Mouse (Mus musculus): ENCODE data around the gene Shisa4.

The Shisa4 gene

DNA sequence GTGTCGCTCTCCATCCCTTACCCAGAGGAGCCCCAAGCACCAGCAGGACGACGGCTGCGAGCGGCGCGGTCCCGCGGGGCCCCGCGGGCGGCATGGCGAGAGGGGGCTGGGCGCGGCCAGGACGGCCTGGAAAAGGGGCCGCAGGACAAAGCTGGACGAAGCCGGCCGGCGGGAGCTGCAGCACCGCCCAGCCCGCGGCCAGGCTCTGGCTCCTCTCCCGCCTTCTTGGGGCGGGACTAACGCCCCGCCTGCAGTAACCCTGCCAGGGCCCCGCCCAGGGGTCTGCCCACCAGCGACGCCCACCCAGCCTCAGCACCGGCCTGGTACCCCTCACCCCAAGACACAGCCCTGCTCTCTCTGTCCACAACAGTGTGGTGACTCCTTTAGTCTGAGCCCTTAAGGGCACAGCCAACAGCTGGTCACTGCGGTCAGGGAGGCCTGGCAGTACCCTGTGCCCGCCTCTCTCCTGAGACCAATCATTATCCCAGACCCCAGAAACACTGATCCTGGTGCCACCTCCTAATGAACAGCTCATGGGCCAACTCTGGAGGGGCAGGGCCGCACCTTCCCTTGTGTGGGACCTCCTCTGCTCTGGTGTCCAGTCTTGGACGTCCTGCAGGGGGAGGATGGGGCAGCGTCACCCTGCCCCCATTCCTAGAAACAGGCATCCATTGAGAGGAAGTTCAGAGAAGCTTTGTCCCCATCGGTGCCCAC lies at the start of gene Shisa4:
TSS of gene Shisa4 (minus strand) at position 370 of the 714 bp plus-strand sequence.
- TF ChIP-seq GATA4 (IDR thresholded peaks at IDR 0.05; ENCODE audit: insufficient replicate concordance, low read length), result no peak

DNA sequence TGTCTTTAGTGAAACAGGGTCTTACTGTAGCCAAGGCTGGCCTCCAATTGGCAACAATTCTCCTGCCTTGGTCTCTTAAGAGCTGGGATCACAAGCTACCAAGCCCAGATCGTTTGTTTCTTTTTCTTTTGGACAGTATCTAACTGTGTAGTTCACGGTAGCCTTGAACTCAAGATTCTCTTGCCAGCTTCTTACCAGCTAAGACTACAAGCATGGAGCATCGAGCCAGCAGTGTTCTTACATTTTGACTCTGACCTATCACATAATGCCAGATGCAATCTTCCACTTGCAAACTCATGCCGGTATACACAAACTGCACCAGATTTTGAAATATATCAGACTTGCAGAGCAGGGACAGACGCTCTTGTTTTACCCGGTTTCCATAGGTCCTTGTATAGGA lies 47.7 kb upstream of the Shisa4 start:
- no peak for TF ChIP-seq GATA4 (IDR thresholded peaks at IDR 0.05; ENCODE audit: insufficient replicate concordance, low read length)

DNA sequence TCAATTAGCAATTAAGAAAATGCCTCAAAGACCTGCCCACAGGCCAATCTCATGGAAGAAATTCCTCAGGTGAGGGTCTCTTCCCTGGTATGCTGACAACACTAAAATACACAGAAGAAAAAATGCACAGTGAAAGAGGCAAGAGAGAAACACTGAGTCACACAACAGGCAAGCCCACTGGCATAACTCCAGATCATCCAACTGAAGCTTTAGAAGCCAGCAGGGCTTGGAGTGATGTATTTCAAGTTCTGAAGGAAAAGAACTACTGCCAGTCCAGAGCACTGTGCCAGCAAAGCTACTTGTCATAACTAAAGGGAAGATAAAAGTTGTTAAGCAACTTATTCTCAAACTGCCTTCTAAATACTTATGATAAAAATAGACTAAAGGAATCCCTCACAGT lies 39.0 kb upstream of the Shisa4 start:
- TF ChIP-seq GATA4 (IDR thresholded peaks at IDR 0.05; ENCODE audit: insufficient replicate concordance, low read length), result no peak

DNA sequence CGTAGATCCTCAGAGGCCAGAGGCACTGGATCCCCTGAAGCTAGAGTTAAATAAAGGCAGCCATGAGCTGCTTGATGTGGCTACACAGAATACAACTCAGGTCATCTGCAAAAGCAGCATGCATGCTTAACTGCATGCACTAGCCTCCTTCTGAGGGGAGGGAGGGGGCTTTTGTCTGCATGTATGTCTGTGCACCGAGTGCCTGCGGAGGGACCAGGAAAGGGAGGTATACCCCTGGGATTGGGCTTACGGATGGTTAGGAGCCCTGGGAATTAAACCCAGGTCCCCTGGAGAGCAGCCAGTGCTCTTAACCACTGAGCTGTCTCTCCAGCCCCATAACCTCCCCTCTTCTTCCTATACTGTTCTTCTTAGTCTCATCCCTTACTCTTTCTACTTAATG lies 37.1 kb upstream of the Shisa4 start:
- TF ChIP-seq GATA4 (IDR thresholded peaks at IDR 0.05; ENCODE audit: insufficient replicate concordance, low read length), result no peak

DNA sequence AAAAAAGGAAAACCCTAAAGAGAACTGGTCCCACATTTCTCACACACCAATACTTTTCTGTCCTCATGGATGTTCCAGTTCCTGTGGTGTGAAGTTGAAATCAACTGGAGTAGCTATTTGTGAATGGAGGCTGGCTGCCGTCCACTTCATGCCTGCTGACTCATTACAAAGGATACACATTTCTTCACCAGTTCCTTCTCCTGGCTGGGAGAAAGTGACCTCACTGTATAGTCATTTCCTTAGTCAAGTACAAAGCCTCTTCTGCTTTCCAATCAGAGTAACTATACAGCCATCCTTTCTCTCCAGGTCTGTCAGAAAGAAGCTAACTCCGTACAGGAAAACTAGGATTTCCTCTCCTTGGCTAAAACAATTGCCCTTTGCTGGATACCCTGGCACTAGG lies 35.9 kb upstream of the Shisa4 start:
- TF ChIP-seq GATA4 (IDR thresholded peaks at IDR 0.05; ENCODE audit: insufficient replicate concordance, low read length), result no peak

DNA sequence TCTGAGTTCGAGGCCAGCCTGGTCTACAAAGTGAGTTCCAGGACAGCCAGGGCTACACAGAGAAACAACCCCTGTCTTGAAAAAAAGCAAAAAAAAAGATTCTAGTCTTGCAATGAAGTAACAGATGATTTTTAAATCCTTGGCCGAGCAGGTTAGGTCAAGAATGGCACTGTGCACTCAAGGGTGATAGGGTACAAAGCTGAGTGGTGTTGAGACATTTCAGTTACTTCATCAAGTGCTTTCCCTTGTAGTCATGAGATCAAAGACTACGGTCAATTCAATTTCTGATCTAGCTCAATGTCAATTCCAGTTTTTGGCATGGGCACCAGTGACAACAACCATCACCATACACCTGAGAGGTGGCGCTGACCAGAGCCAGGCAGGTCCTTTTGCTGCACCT lies 33.9 kb upstream of the Shisa4 start:
- TF ChIP-seq GATA4 (IDR thresholded peaks at IDR 0.05; ENCODE audit: insufficient replicate concordance, low read length), result no peak

DNA sequence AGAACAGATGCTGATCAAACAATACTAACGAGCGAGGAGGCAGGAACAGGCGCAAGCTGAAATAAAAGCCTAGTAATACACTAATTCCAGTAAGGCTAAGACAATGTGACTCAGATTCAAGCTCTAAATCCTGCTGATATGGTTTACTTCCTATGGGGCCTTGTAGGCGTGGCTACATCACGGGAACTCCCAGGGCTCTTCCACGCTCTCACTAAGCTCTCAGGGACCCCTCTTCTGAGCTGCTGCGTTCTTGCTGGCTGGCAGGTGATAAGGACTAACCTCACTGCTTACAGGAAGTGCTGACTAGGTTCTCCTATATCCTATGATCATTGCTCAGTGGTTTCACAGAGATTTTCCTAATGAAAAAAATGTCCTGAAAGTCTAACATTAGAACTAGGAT lies 30.3 kb upstream of the Shisa4 start:
- TF ChIP-seq GATA4 (IDR thresholded peaks at IDR 0.05; ENCODE audit: insufficient replicate concordance, low read length), result 0 out of 2 replicates have a peak, but pooled peaks have one; percentile 36

DNA sequence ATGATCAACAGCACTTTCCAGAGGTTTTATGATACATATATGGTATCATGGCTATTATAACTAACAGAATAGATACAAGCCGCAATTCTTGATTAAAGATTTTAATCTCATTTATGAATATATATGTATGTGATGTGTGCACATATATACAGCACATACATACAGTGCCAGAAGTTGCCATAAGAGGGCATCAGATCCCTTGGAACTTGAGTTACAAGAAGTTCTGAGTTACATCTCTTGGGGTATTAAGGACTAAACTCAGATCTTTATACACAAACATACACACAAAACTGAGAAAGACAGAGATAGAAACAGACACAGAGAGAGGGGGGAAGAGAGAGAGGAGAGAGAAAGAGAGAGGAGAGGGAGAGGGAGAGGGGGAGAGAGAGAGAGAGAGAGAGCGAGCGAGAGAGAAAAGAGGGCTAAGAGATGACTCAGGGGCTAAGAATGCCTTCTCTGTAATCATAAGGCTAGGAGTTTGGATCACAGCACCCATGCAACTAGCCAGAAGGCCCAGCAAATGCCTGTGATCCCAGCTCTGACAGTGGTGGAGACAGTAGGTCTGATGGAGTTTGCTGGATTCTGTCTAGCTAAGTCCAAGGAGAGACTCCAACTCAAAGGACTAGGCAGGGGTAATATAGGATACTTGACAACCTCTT lies 26.5 kb upstream of the Shisa4 start:
- TF ChIP-seq GATA4 (IDR thresholded peaks at IDR 0.05; ENCODE audit: insufficient replicate concordance, low read length), result no peak

DNA sequence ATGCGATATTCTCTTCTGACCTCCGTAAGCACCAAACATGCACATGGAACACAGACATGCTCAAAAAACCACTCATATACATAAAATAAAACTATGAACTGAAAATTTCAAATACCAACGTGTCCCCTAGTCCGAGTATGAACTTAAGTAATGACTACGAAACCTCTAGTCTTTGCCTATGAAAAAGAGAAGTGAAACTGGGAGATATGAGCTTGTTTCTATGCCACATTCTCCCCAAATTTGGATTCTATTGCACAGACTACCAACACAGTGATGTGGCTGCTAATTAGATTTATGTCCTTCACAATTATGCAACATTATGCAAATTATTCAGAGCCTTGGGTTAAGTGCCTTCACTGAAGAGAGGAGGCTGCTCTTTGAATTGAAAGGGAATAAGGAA lies 24.4 kb upstream of the Shisa4 start:
- TF ChIP-seq GATA4 (IDR thresholded peaks at IDR 0.05; ENCODE audit: insufficient replicate concordance, low read length), result no peak

DNA sequence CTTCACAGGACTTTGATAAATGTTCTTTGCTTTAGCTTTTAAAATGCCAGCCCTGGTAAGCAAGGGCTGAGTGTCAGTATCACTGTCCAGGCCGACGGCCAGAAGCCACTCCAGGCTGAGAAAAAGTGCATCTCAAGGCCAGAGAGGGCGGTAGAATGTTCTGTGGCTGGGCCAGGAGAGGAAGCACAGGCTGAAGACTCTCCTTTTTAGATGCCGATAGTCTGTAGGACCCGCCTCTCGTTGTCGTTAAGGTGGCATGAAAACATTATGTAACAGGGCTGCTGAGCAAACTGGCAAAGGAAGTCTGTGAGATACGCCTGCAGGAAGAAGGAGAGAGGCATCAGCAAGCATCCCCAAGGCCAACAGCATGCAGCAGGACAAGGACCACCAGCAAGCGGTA lies 10.1 kb upstream of the Shisa4 start:
- no peak for TF ChIP-seq GATA4 (IDR thresholded peaks at IDR 0.05; ENCODE audit: insufficient replicate concordance, low read length)

DNA sequence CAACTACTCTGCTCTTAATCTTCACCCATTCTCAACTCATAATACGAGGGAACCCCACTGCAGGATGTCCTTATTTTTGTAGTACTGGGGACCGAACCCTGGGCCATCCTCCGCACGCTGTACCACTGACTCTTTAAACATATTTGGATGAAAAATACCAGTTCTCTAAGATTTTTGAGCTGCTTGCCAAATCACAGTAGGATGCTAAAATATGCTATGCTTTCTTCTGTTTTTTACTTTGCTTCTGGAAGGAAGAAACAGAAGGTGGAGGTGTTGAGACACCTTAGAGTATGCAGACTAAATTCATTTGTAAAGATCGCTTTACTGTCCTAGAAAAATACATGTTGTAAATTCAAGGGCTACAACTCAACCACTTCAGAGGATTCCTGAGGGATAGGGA lies 9.1 kb upstream of the Shisa4 start:
- no peak for TF ChIP-seq GATA4 (IDR thresholded peaks at IDR 0.05; ENCODE audit: insufficient replicate concordance, low read length)

DNA sequence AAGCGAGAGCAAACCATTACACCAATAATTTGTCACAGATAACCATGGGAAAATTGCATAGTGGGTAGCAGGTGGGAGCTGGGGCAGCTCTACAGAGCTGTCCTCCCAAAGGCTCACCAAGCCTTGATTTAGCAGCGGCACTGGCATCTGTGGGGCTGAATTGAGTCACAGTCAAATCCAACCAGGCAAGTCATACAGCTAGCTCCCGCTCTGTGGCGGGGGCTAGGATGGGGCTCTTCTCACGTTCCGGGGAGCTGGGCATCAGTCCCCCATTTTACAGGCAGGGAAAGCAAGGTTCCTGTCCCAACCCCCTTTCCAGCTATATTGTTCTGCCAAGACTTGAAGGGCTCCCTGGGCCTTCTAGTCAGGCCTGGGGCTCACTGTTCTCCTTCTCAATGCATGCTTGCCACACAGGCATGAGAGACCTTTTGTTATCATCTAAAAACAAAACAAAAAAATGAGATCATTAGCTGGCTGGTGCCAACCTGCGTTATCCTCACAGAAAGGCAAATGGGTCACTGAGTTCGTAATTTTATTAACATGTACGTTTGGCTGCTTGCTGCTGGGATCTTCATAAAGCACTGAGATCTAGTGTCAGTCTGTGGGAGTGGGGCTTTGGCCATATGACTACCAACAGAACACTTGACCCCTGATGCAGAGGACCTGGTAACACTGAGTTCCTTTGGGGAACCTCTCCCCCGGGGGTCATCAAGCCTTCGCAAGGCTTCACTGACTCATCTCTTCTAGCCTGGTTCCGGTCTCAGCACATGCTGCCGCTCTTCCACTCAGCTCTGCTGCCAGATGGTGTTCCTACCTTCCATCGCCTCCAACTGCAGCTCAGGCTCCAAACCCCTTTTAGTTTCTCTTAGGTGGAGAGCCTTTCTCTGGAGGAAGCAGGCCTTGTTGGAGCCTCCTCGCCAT lies 5.3 kb upstream of the Shisa4 start:
- no peak for TF ChIP-seq GATA4 (IDR thresholded peaks at IDR 0.05; ENCODE audit: insufficient replicate concordance, low read length)

DNA sequence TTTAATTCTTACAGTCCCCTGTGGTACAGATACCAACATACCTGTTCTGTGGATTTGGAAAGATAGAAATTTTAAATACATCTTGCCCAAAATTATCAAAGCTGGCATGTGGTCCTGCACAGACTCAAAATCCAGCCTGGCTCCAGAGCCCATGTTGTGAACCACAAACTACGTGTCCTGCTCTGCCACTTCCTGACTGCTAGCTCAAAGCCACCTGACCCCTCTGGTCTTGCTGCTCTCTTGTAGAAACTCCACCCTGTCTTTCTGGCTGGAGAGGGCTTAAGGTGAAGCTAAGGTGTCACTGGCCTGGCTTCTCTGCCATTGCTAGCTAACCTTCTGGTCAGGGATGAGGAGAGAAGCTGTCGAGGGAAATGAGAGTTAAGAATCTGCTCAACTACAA lies 4.0 kb upstream of the Shisa4 start:
- TF ChIP-seq GATA4 (IDR thresholded peaks at IDR 0.05; ENCODE audit: insufficient replicate concordance, low read length), result no peak

DNA sequence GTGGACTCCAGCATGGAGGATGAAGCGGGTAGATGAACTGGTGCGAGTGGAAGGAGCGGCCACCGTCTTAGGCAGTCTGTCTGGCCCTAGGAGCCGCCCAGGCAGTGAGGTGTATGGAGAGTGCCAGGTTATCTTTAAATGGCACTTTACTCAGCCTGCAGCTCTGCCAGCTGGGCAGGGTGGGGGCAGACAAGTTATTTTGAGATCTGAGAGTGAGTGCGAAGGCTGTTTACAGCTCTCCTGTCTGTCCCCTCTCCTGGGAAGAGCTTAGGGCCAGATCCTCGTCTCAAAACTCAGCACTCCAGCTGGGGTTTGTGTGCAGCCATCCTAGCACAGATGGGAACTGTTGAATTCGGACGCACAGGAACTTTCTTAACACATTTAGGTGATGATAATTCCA lies 3.5 kb upstream of the Shisa4 start:
- no peak for TF ChIP-seq GATA4 (IDR thresholded peaks at IDR 0.05; ENCODE audit: insufficient replicate concordance, low read length)

DNA sequence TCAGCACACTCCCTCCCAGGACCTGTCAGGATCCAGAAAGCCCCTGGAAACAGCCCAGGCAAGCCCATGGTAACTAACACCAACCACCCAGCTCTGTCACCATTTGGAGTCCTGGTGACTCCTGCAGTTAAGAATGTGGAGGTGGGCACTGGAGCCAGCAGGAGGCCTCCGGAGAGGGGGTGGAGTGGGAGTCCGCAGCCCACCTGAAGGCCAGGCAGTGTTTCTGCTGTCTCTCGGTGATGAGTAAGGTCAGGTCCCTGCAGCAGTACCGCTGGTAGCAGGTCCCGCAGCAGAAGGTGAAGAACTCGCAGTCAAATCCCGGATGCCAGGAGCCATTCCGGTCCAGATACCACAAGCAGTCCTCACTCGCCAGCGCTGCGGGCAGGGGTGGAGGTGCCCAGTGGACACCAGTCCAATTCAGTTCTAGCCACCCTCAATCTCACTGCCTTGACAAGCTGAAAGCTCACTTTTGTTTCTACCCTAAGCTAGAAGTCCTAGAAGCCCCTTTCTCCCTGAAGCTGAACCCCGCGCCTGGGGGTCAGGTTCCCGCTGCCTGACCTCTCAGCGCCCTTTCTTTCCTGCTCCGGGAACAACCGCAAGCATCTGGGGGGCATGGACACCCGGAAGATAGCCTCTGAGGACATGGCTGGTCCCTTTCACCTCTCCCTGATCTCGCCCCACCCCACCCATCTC lies 716 bp downstream of the Shisa4 start:
- TF ChIP-seq GATA4 (IDR thresholded peaks at IDR 0.05; ENCODE audit: insufficient replicate concordance, low read length), result no peak
